Mouse (Mus musculus): ENCODE results near the gene Faim. TPM values are rescaled to one million over a fixed set of nuclear protein-coding genes. Genes with fewer than 3 reads are reported as not detected.

Faim gene
- polyA plus RNA-seq, 1 experiment = 2.9 TPM

DNA sequence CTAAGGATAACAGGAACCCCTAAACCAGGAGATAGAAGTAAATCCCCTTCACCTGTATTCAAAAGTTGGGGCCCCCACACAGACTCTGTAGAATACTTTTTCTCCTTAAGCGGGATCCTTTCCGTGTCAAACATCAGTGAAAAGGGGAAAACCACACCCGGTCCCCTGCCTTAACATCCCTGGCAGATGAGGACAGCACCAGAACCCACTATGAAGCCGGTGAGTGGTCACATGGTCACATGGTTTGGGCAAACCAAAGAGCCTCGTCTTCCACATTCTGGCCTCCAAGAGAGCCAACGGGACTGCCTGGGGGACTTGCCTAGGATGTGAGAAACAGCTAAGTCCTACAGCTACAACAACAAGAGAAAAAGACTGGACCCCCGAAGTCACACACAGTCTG, 12.6 kb upstream of the Faim start:
- WGBS = 13% methylated on average over 7 of the region's 7 CpGs
- TF ChIP-seq CTCF (IDR thresholded peaks at IDR 0.05; ENCODE audit: extremely low read depth, insufficient read depth, insufficient read length, insufficient replicate concordance) (no peak), POLR2A (IDR thresholded peaks at IDR 0.05; ENCODE audit: low read depth, low read length) (no peak)
- no peaks in the 10 kb centered on the region for H3K36me3 ChIP-seq (ENCODE audit: control insufficient read depth, insufficient read depth, low read length)
- no peak overlapping the region for H3K4me3 ChIP-seq (ENCODE audit: extremely low read depth, insufficient read depth, insufficient read length)
- no peak for DNase-seq (ENCODE audit: low read depth in 1 of 2, low spot score in 2 of 2)
- no peak overlapping the region for H3K27ac ChIP-seq (ENCODE audit: insufficient read depth, low read length)
- H3K4me1 ChIP-seq (ENCODE audit: control insufficient read depth, insufficient read depth, insufficient read length) = peaks cover 5% of the 10 kb centered on the region
- peaks cover 20% of the 10 kb centered on the region for H3K27me3 ChIP-seq (ENCODE audit: control insufficient read depth, insufficient read depth, low read length)

DNA sequence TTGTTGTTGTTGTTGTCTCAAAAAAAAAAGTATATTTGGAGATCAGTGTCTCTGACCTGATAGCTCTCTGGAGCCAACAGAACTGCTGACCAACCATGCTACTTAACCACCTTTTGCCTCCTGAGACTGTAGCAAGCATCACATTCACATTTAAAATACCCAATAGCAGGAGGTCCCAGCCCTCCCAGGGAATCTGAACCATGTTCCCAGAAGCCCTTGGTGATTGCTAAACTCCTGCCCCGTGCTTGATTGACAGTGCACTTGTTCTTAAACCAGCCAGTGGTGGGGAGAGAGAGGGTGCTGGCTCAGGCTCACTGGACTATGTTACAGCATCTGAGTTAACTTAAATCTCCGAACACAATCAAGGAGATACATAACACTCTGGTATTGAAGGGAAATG, 11.3 kb upstream of the Faim start:
- WGBS = 32% methylated on average over 2 of the region's 2 CpGs
- Histone ChIP-seq H3K27ac (ENCODE audit: insufficient read depth, low read length) (no peak overlapping the region), H3K36me3 (ENCODE audit: control insufficient read depth, insufficient read depth, low read length) (no peaks in the 10 kb centered on the region), H3K4me1 (ENCODE audit: control insufficient read depth, insufficient read depth, insufficient read length) (peaks cover 5% of the 10 kb centered on the region), H3K27me3 (ENCODE audit: control insufficient read depth, insufficient read depth, low read length) (peaks cover 20% of the 10 kb centered on the region), H3K4me3 (ENCODE audit: extremely low read depth, insufficient read depth, insufficient read length) (no peak overlapping the region)
- no peak for DNase-seq (ENCODE audit: low read depth in 1 of 2, low spot score in 2 of 2)
- TF ChIP-seq POLR2A (IDR thresholded peaks at IDR 0.05; ENCODE audit: low read depth, low read length) = no peak
- TF ChIP-seq CTCF (IDR thresholded peaks at IDR 0.05; ENCODE audit: extremely low read depth, insufficient read depth, insufficient read length, insufficient replicate concordance) = no peak

GRCm38 (mm10) chr9:98976081-98976480, 10.1 kb upstream of the Faim start:
- TF ChIP-seq POLR2A (IDR thresholded peaks at IDR 0.05; ENCODE audit: low read depth, low read length) = no peak
- no peak for TF ChIP-seq CTCF (IDR thresholded peaks at IDR 0.05; ENCODE audit: extremely low read depth, insufficient read depth, insufficient read length, insufficient replicate concordance)
- Histone ChIP-seq H3K27me3 (ENCODE audit: control insufficient read depth, insufficient read depth, low read length) (peaks cover 19% of the 10 kb centered on the region), H3K27ac (ENCODE audit: insufficient read depth, low read length) (no peak overlapping the region), H3K4me3 (ENCODE audit: extremely low read depth, insufficient read depth, insufficient read length) (no peak overlapping the region), H3K4me1 (ENCODE audit: control insufficient read depth, insufficient read depth, insufficient read length) (peaks cover 5% of the 10 kb centered on the region), H3K36me3 (ENCODE audit: control insufficient read depth, insufficient read depth, low read length) (no peaks in the 10 kb centered on the region)
- DNase-seq (ENCODE audit: low read depth in 1 of 2, low spot score in 2 of 2) = no peak
- WGBS = 77% methylated on average over 1 of the region's 1 CpGs

GRCm38 (mm10) chr9:98976520-98976919, 9.7 kb upstream of the Faim start:
- H3K36me3 ChIP-seq (ENCODE audit: control insufficient read depth, insufficient read depth, low read length) = no peaks in the 10 kb centered on the region
- peaks cover 19% of the 10 kb centered on the region for H3K27me3 ChIP-seq (ENCODE audit: control insufficient read depth, insufficient read depth, low read length)
- no peak for DNase-seq (ENCODE audit: low read depth in 1 of 2, low spot score in 2 of 2)
- no peak overlapping the region for H3K4me3 ChIP-seq (ENCODE audit: extremely low read depth, insufficient read depth, insufficient read length)
- H3K4me1 ChIP-seq (ENCODE audit: control insufficient read depth, insufficient read depth, insufficient read length) = peaks cover 5% of the 10 kb centered on the region
- TF ChIP-seq POLR2A (IDR thresholded peaks at IDR 0.05; ENCODE audit: low read depth, low read length) = no peak
- TF ChIP-seq CTCF (IDR thresholded peaks at IDR 0.05; ENCODE audit: extremely low read depth, insufficient read depth, insufficient read length, insufficient replicate concordance) = no peak
- H3K27ac ChIP-seq (ENCODE audit: insufficient read depth, low read length) = no peak overlapping the region
- WGBS = 40% methylated on average over 5 of the region's 5 CpGs

- Histone ChIP-seq H3K4me3 (ENCODE audit: extremely low read depth, insufficient read depth, insufficient read length) (no peak overlapping the region), H3K27me3 (ENCODE audit: control insufficient read depth, insufficient read depth, low read length) (peaks cover 3% of the 10 kb centered on the region; the same call in 1 of the 2 replicates), H3K27ac (ENCODE audit: insufficient read depth, low read length) (no peak overlapping the region), H3K36me3 (ENCODE audit: control insufficient read depth, insufficient read depth, low read length) (no peaks in the 10 kb centered on the region), H3K4me1 (ENCODE audit: control insufficient read depth, insufficient read depth, insufficient read length) (no peaks in the 10 kb centered on the region)
- WGBS = 7% methylated on average over 29 of the region's 29 CpGs
- DNase-seq (ENCODE audit: low read depth in 1 of 2, low spot score in 2 of 2) = peak; percentile 78 to 90
- TF ChIP-seq POLR2A (IDR thresholded peaks at IDR 0.05; ENCODE audit: low read depth, low read length) (no peak), CTCF (IDR thresholded peaks at IDR 0.05; ENCODE audit: extremely low read depth, insufficient read depth, insufficient read length, insufficient replicate concordance) (peak; percentile 98)
Observed at GRCm38 (mm10) chr9:98979431-98980416, 6.4 kb upstream of the Faim start.

DNA sequence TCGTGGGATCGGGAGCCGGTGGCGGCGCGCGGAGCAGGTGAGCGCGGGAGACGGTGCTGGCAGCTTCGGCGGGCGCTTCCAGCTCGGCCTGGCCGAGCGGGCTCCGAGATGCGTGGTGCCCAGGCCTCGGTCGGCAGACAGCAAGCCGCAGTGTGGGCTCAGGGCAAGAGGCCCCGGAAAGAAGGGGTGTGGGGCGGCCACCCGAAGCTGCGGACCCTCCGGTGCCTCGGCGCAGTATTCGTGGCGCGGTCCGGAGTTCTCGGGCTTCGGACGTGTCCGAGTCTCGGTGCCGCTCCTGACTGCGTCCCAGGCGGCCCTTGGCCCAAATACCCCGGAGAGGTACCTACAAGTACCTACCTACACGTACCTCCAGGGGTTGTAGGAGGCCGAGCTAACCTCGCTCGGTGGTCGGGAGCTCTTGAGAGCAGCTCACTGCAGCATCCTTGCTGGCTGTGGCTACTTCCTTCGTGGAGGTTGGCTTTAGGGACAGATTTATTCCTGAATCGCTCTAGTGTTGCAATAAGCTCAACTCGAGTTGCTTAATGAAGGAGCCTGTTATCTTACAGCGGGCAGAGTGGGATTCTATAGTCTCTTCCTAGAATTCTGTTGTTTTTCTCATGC, 413 bp downstream of the Faim start:
- Histone ChIP-seq H3K4me3 (ENCODE audit: extremely low read depth, insufficient read depth, insufficient read length) (peak overlapping the region; percentile 77), H3K36me3 (ENCODE audit: control insufficient read depth, insufficient read depth, low read length) (no peaks in the 10 kb centered on the region), H3K27ac (ENCODE audit: insufficient read depth, low read length) (no peak overlapping the region), H3K27me3 (ENCODE audit: control insufficient read depth, insufficient read depth, low read length) (no peaks in the 10 kb centered on the region), H3K4me1 (ENCODE audit: control insufficient read depth, insufficient read depth, insufficient read length) (peaks cover 2% of the 10 kb centered on the region)
- DNase-seq (ENCODE audit: low read depth in 1 of 2, low spot score in 2 of 2) = no peak
- TF ChIP-seq CTCF (IDR thresholded peaks at IDR 0.05; ENCODE audit: extremely low read depth, insufficient read depth, insufficient read length, insufficient replicate concordance) = no peak
- TF ChIP-seq POLR2A (IDR thresholded peaks at IDR 0.05; ENCODE audit: low read depth, low read length) = no peak
- WGBS = under 1% methylated on average over 49 of the region's 50 CpGs

Data from spleen, adult 2 months (tissue).